Mouse (Mus musculus): ENCODE measurements around the gene Xxylt1. TPM values are rescaled to one million over a fixed set of nuclear protein-coding genes. Genes with fewer than 3 reads are reported as not detected.

Gene Xxylt1
- polyA plus RNA-seq, 1 experiment from 2014 or later = 8.0 TPM

DNA sequence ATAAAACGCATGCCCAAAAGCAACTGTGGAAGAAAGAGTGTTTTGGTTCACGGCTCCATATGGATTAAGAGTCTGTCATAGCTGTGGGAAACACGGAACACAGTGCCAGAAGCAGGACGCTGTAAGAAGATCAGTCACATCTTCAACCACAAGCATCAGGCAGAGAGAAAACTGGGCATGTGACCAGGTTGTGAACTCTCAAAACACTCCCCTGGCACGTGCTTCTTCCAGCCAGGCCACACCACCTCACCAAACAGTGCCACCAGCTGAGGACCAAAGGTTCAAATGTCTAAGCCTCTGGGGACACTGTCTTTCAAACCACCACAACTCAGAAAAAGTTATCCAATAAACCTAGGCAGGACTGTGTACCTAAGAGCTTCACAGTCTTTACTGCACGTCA, 93.0 kb downstream of the Xxylt1 start:
- TF ChIP-seq CTCF (IDR thresholded peaks at IDR 0.05) = no peak
- no peak for TF ChIP-seq EP300 (IDR thresholded peaks at IDR 0.05)
- ATAC-seq = no peak
- H3K36me3 ChIP-seq (ENCODE audit: insufficient read depth, low read length) = no peaks in the 10 kb centered on the region

DNA sequence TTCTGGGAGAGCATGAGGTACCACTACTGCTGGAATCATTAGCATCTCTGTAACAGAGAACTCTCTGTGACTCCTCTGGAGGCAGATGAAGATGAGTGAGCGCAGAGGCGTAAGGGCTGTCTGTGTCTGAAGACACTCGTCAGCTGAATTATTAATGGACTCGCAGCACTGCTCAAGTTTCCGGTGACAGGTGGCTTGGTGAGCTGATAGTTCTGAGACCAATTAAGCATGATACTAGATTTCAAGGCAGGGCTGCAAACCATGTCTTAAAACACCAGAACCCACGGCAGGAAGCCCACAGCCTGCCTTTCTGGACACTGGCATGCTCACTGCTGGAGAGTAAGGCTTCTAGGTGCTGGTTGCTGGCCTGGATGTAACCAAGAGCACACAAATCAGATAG, 93.5 kb downstream of the Xxylt1 start:
- Histone ChIP-seq H3K9ac (replicated peaks; ENCODE audit: low read depth) (no peak overlapping the region), H3K4me2 (replicated peaks; ENCODE audit: low read depth, low read length) (no peak overlapping the region), H3K36me3 (ENCODE audit: insufficient read depth, low read length) (no peaks in the 10 kb centered on the region), H3K9me3 (ENCODE audit: low read length) (no peaks in the 10 kb centered on the region), H3K4me3 (ENCODE audit: low read depth, low read length) (no peak overlapping the region), H3K27me3 (replicated peaks; ENCODE audit: insufficient read depth, low read length) (no peaks in the 10 kb centered on the region; the same call in 1 of the 2 replicates), H3K4me1 (ENCODE audit: insufficient read depth, low read depth, low read length) (peaks cover 1% of the 10 kb centered on the region; the same call in 1 of the 2 replicates), H3K27ac (ENCODE audit: low read length) (no peak overlapping the region)
- DNase-seq (ENCODE audit: low spot score) (no peak), ATAC-seq (no peak)
- TF ChIP-seq EP300 (IDR thresholded peaks at IDR 0.05) (no peak), CTCF (IDR thresholded peaks at IDR 0.05) (no peak)
- WGBS = 77% methylated on average over 6 of the region's 6 CpGs

More for the DNA sequence above, 93.0 kb downstream of the Xxylt1 start:
- whole genome bisulfite sequencing = 71% methylated on average over 6 of the region's 6 CpGs
- Histone ChIP-seq H3K9ac (replicated peaks; ENCODE audit: low read depth) (no peak overlapping the region), H3K4me1 (ENCODE audit: insufficient read depth, low read depth, low read length) (peaks cover 5% of the 10 kb centered on the region; the same call in 1 of the 2 replicates), H3K4me2 (replicated peaks; ENCODE audit: low read depth, low read length) (no peak overlapping the region), H3K27me3 (replicated peaks; ENCODE audit: insufficient read depth, low read length) (no peaks in the 10 kb centered on the region; the same call in 1 of the 2 replicates), H3K9me3 (ENCODE audit: low read length) (no peaks in the 10 kb centered on the region), H3K4me3 (ENCODE audit: low read depth, low read length) (no peak overlapping the region), H3K27ac (ENCODE audit: low read length) (no peak overlapping the region)
- no peak for DNase-seq (ENCODE audit: low spot score)

DNA sequence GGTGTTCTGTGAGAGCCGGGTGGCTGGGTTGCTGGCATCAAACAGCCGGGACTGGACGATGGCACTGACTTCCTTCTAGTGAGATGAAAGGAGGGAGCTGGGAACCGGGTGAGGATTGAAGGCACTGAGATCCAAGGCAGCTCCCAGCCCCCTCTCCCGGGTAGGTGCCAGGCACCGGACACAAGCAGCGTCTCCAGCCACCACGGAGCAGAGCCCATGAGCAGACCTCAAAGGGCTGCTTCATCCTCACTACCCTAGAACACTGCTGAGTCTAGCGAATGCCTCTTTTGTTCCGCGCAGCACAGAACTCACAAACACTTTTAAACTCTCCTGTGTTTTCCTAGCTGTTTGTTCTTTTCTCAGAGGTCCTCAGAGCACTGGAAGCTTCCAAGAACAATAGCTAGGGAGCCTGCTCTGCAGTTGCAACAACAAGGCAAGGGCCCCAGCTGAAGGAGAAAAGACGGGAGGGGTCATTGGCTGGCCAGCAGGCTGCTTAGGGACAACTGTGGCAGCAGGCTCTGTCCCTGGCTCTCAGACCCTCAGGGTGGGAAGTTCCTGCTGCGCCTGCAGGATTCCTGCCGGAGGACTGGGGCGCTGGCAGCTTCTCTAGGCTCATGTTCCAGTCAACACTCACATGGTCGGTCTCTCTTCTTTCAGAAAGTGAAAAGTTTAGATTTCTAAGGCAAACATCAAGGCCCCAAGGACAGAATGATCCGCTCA, 96.2 kb downstream of the Xxylt1 start:
- TF ChIP-seq CTCF (IDR thresholded peaks at IDR 0.05) = no peak
- TF ChIP-seq EP300 (IDR thresholded peaks at IDR 0.05) = no peak
- Histone ChIP-seq H3K4me2 (replicated peaks; ENCODE audit: low read depth, low read length) (no peak overlapping the region), H3K4me1 (ENCODE audit: insufficient read depth, low read depth, low read length) (no peaks in the 10 kb centered on the region; the same call in 1 of the 2 replicates), H3K9me3 (ENCODE audit: low read length) (no peaks in the 10 kb centered on the region), H3K27me3 (replicated peaks; ENCODE audit: insufficient read depth, low read length) (no peaks in the 10 kb centered on the region; the same call in 1 of the 2 replicates), H3K27ac (ENCODE audit: low read length) (no peak overlapping the region), H3K4me3 (ENCODE audit: low read depth, low read length) (no peak overlapping the region), H3K36me3 (ENCODE audit: insufficient read depth, low read length) (no peaks in the 10 kb centered on the region), H3K9ac (replicated peaks; ENCODE audit: low read depth) (no peak overlapping the region)
- DNase-seq (ENCODE audit: low spot score) (no peak), ATAC-seq (0 out of 2 replicates have a peak, but pooled peaks have one; percentile 9)
- WGBS = 53% methylated on average over 17 of the region's 17 CpGs

DNA sequence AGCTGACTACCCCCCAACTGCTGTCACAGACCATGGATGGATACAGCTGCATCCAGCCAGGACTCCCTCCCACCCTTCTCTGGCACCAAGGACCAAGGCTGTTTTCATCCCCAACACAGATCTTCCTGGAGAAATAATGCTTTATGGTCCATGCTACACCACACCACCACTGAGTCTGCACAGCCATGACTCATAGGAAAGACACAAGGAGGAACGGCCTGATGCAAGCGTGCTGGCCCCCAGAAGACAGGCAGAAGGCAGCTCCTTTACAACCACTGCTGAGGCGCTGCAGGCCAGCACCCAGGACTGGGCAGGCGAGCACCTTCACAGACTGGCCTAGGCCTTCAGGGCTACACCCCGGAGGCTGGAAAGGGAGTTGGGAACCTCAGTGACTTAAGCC, 97.1 kb downstream of the Xxylt1 start:
- no peaks in the 10 kb centered on the region for H3K36me3 ChIP-seq (ENCODE audit: insufficient read depth, low read length)
- no peak overlapping the region for H3K4me3 ChIP-seq (ENCODE audit: low read depth, low read length)
- DNase-seq (ENCODE audit: low spot score) (no peak), ATAC-seq (no peak)
- no peak overlapping the region for H3K4me2 ChIP-seq (replicated peaks; ENCODE audit: low read depth, low read length)
- TF ChIP-seq EP300 (IDR thresholded peaks at IDR 0.05) = no peak
- no peak for TF ChIP-seq CTCF (IDR thresholded peaks at IDR 0.05)
- H3K27ac ChIP-seq (ENCODE audit: low read length) = no peak overlapping the region
- no peaks in the 10 kb centered on the region; the same call in 1 of the 2 replicates for H3K4me1 ChIP-seq (ENCODE audit: insufficient read depth, low read depth, low read length)
- no peaks in the 10 kb centered on the region for H3K9me3 ChIP-seq (ENCODE audit: low read length)
- no peaks in the 10 kb centered on the region; the same call in 1 of the 2 replicates for H3K27me3 ChIP-seq (replicated peaks; ENCODE audit: insufficient read depth, low read length)
- H3K9ac ChIP-seq (replicated peaks; ENCODE audit: low read depth) = no peak overlapping the region
- WGBS = 94% methylated on average over 5 of the region's 5 CpGs

DNA sequence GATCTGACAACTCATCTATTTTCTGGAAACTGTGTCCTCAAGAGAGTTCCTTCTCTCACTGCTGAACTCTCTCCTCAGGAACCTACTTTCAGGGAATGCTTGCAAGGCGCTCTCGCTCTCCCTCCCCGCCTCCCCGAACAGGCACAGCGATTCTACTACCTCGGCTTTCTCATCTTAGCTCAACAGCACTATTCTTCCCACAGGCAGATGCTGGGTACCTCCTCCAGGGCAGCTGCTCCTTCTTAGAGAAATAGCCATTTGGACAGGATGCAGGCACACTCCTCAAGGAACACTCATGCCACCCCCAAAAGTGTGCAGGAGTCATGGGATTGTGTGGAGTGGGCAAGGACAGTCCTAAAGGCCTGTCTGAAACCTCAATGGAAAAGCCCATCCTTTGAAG, 97.5 kb downstream of the Xxylt1 start:
- no peak overlapping the region for H3K27ac ChIP-seq (ENCODE audit: low read length)
- H3K4me3 ChIP-seq (ENCODE audit: low read depth, low read length) = no peak overlapping the region
- no peaks in the 10 kb centered on the region for H3K36me3 ChIP-seq (ENCODE audit: insufficient read depth, low read length)
- H3K4me2 ChIP-seq (replicated peaks; ENCODE audit: low read depth, low read length) = no peak overlapping the region
- no peak for TF ChIP-seq EP300 (IDR thresholded peaks at IDR 0.05)
- TF ChIP-seq CTCF (IDR thresholded peaks at IDR 0.05) = no peak
- H3K27me3 ChIP-seq (replicated peaks; ENCODE audit: insufficient read depth, low read length) = no peaks in the 10 kb centered on the region; the same call in 1 of the 2 replicates
- 77% methylated on average over 6 of the region's 6 CpGs for WGBS
- no peak for DNase-seq (ENCODE audit: low spot score)
- no peaks in the 10 kb centered on the region; the same call in 1 of the 2 replicates for H3K4me1 ChIP-seq (ENCODE audit: insufficient read depth, low read depth, low read length)
- ATAC-seq = no peak
- H3K9ac ChIP-seq (replicated peaks; ENCODE audit: low read depth) = no peak overlapping the region
- H3K9me3 ChIP-seq (ENCODE audit: low read length) = no peaks in the 10 kb centered on the region

DNA sequence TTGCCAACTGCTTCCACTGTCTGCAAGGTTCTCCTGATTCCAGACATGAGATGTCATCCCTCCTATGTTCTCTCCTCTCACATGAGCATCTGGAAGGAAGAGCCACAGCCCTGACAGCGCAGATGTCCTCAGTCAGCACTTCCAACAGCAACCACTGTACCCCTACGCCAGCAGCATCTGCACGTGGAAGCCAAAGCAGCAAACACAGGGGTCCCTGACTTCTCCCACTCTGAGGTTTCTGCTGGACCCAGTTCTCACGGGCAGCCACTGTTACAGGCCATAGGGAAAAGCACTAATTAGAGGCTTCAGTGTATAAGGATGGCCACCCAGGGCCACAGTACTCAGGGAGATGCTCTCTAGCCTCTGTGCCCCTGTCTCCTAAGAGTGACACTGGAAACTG, 98.0 kb downstream of the Xxylt1 start:
- ATAC-seq (no peak), DNase-seq (ENCODE audit: low spot score) (no peak)
- H3K4me2 ChIP-seq (replicated peaks; ENCODE audit: low read depth, low read length) = no peak overlapping the region
- H3K36me3 ChIP-seq (ENCODE audit: insufficient read depth, low read length) = no peaks in the 10 kb centered on the region
- no peak overlapping the region for H3K27ac ChIP-seq (ENCODE audit: low read length)
- no peaks in the 10 kb centered on the region; the same call in 1 of the 2 replicates for H3K4me1 ChIP-seq (ENCODE audit: insufficient read depth, low read depth, low read length)
- TF ChIP-seq CTCF (IDR thresholded peaks at IDR 0.05) = no peak
- TF ChIP-seq EP300 (IDR thresholded peaks at IDR 0.05) = no peak
- no peak overlapping the region for H3K9ac ChIP-seq (replicated peaks; ENCODE audit: low read depth)
- no peaks in the 10 kb centered on the region for H3K9me3 ChIP-seq (ENCODE audit: low read length)
- 49% methylated on average over 4 of the region's 4 CpGs for WGBS
- no peaks in the 10 kb centered on the region; the same call in 1 of the 2 replicates for H3K27me3 ChIP-seq (replicated peaks; ENCODE audit: insufficient read depth, low read length)
- H3K4me3 ChIP-seq (ENCODE audit: low read depth, low read length) = no peak overlapping the region

Measured in lung, postnatal 0 days (tissue).